Mouse (Mus musculus): ENCODE results near the gene Hipk2.

Hipk2 gene

DNA sequence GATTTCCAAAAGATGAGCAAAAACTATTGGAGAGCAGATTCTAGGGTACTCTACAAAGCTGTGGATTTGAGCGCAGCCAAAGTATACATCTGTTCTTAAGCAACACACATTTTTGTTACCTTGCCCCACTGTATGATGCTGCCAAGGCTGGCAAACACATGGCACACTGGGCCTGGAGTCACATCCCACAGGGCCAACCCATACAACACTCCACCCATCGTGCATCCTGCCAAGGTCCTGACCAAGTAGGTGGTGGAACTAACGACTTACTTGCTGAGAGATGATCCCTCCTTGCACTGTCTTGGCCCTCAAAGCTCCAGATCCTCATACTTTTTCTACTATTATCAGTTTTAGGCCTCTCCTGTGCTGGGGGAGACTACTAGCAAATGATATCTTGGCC is 83.0 kb downstream of the Hipk2 start:
- DNase-seq (ENCODE audit: low spot score), result no peak

DNA sequence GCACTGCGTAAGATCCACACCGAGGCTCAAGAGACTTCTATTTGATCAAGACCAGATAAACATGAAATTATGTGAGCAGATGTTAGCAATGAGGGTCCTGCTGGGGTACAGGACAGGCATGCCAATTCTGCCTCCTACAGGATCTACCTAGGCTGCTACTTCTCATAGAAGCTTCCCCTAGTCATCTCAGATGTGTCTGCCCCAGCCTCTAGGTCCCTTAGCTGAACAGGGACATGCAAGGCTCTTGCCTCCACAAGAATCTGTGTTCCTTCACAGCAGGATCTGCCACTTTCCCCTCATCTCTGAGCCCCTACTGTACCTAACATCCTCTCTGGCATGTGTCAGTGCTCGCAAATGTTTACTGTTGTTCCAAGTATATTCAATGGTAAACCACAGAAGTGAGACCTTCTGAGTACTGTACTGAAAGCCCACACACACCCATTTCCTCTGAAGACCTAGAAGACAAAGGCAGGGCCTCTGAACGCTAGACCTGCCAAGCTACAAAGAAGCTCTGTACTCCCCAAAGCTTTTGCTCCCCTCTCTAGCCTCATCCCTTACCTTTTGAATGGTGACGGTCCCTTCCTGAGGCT is 86.6 kb downstream of the Hipk2 start:
- DNase-seq (ENCODE audit: low spot score), result no peak

DNA sequence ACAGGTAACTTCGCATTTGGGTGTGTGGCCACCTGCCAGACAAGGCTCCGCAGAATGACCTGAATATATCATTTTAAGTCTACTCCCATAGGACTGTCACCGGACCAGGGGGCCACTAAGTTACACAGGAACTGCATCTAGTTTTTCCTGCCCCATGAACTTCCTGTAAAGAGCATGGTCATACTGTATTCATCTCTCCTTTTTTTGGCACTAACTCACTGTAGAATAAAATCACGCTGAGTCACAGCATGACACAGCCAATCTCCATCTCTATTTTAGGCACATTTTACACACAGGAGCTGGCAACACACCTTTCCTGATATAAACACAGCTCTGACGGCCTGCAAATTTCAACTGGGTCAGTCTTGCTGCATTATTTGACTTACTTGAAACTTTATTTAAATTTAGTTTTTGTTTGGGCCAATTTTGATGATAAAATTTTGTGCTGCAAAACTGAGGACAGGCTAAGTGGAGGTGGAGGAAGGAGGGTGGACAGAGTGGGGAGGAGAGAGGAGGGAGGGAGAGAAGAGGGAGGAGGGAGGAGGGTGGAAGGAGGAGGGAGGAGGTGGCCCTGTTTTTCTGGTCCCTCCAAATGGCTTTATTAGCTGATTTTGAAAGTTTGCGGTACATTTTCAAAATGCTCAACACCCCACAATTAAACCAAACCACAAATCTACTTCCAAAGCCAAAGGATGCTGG is 88.0 kb downstream of the Hipk2 start:
- DNase-seq (ENCODE audit: low spot score), result no peak

DNA sequence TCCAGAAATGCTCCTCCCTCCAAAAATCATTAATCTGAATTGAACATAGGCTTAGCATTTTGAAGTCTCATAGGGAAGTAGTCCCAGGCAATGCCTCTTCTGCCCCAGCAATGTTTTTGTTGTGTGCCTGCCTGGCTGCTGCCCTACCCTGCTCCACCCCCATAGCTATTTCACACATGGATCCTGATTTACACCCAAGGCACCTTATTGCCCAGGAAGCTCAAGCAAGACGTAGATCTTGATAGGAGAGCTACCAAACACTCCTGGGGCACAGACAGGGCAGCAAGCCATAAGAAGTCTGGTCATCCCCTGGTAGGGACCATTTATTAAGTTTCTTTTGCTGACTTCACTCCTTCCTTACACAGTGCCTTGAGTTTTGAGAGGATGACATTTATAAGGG is 88.8 kb downstream of the Hipk2 start:
- no peak for DNase-seq (ENCODE audit: low spot score)

DNA sequence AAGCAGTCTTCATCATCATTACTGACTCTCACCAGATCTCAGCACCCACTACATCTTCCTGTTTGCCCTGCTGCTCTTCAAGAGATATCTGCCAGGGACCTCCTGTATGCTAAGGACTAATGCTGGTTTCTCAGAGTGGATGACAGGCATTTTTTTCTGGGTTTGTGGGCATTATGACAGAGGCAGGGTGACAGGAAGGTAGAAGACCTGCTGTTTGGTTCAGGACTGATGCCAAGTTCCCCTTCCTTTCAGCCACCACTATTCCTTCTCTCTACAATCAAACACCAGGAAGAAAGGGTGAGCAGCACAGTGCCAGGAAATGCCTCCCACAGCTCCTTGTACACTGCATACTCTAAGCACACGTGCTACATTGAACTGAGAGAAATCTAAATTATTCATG is 90.2 kb downstream of the Hipk2 start:
- no peak for DNase-seq (ENCODE audit: low spot score)

DNA sequence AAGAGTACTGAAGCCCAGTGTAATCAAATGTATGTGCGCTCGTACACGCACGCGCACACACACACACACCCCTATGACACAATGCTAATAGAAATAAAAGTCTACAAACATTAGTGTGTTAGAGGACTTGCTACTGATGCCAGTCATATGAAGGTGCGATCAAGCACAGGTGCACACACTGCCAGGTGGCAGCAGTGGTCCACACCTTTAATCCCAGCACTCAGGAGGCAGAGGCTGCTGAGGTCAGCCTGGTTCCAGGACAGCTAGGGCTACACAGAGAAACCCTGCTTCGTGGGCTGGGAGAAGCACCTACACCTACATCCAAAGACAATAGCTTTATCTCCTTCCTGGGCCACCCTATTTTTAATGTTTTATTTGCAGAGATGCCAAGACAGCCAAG is 96.6 kb downstream of the Hipk2 start:
- no peak for DNase-seq (ENCODE audit: low spot score)

DNA sequence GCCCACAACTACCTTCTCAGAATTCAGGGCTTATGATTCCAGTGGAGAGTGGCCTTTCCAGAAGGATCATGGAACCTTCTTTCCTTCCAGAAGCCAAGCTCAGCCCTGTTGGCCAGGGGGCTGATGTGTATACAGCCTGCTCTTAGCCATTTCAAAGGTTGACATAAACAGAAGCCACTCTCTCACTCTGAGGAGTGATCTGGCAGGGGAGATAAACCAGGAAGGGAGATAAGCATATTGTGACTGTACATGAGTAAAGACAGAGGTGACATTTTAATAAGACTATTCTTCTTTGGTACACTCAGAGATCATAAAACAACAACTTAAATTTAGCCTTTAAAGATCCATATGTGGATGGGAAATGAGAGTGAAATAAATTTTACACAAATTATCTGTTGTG is 97.1 kb downstream of the Hipk2 start:
- DNase-seq (ENCODE audit: low spot score), result no peak

DNA sequence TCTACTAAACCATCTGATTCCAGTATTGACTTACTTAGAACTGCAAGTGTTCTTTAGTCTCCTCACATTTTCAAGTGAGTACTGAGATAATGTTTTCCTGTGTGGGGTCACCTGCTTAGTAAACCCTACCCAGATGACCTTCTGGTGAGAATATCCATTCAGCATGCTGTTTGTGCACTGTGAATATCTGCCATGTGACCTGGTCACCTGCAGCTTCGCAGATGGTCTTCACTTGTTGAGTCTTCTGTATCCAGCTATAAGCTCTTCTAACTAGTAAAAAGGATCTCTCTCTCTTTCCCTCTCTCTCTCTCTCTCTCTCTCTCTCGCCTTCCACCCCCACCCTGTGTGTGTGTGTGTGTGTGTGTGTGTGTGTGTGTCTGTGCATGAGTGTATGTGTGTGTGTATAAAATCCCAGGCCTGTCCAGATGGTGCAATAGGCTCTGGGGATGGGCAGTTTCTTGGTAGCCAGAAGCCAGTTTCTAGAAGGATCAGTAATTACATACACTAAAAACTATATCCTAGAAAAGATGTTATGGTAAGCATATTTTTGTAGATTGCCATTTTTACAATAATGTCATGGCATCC is 99.9 kb downstream of the Hipk2 start:
- DNase-seq (ENCODE audit: low spot score), result no peak

DNA sequence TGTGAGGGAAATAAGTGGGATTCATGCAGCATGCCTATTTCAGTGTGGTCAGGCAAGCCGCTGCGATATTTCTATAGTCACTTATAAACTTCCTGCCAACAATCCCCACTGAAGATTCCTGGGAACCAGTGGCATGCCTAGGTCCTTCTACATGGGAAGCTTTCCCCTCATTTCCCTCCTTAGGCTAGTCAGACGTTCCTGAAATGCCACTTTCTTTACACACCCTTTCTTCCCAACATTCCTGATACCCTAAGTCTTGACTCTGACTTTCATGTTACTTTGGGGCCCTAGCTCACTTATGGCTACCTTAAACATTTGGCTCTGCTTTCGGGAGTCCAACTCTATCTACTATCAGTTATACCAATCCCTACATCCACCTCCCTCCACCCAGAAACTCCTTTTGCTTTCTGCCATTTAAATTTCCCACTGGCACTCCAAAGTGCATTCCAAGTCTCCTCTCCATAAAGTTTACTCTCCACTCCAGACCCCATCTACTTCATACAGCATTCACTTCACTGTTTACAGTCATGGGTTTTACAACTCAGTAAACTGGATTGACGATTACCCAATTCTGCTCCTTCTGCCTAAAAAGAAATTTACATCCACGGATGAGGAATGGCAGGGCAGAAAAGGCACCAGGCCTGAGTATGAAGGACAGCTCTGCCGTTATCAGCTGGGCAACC is 103.0 kb downstream of the Hipk2 start:
- DNase-seq (ENCODE audit: low spot score), result no peak

DNA sequence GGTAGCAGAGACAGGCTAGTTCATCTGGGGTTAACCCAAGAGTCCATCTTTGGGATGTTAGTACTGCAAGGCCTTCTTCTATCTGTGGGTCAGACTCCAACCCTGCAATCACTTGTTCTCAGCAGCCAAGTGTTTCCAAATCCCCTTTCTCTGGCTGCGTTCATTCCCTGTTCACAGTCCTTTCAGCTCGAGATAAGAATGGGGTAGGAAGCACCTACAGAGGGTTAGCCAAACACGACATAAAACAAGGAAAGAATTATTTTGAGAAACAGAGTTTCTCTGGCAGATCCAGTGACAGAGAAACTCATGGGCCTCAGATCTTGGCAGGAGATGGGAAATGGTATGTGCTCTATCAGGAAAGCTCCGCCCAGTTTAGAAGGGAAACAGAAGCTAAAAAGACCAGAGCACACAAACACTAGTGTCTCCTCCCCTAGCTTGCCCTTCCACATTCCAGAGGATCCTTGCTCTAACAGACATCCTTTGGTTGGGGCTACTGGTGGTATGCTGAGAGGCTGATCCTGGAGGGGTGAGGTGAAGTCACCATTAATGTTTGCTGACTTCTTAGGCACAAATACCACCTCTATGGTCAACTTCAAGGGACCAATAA is 104.8 kb downstream of the Hipk2 start:
- DNase-seq (ENCODE audit: low spot score), result no peak

DNA sequence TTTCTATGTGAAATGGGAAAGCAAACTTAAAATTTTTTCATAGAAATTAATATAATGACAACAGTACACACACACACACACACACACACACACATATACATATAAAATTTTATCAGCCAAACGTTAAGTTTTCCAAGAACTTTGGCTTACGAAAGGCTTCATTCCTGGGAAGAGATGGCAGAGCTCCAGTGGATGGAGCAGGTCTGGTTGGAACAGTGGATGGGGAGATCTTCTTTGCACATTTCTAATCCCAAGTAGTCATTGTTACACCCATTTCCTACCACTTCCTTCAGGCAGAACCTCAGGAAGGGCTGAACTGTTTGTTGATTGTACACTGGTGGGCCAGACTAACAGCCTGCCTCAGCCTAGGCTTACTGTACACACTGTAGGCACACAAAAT is 106.3 kb downstream of the Hipk2 start:
- no peak for DNase-seq (ENCODE audit: low spot score)

DNA sequence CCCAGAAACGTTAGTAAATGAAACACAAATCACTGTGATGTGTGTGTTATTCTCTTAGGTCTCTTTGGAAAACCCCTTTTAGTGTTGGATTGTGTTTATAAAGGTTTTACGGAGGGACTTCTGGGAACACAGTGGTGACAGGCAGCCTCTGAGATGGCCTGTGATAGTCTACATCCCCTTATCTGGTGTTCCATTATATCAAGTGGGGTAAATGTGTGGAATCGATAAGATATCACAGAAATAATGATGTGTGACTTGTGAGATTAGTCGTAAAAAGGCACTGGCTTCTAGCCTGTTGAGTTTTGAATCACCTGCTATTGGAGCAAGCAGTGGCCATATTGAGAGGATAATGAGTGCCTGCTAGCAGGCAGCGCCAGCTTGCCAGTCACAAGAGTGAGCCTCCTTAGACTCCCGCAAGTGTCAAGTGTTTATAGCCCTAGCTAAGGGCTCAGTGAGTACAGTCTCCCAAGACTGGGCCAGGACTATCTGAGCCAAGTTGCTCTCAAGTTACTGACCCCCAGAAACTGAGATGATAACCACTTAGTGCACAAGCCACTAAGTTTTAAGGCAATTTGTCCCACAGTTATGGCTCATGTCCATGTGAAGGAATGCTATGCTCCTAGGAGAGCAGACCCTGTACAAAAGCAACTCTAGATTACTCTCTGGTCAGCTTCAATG is 113.2 kb downstream of the Hipk2 start:
- DNase-seq (ENCODE audit: low spot score), result no peak

DNA sequence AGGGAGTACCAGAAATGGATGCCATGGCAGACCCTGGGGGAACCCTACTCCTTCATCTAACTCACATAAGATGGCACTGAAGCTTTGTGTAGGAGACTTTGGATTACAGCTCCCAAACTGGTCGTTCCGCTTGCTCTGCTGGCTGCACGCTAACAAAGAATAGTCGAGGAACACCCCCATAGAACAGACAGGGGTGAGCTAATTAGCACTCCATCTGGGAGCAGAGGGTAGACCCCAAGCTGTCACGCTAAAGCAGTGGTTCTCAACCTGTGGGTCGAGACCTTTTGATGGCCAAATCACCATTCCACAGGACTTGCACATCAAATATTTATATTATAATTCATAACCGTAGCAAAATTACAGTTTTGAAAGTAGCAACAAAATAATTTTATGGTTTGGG is 114.0 kb downstream of the Hipk2 start:
- no peak for DNase-seq (ENCODE audit: low spot score)

DNA sequence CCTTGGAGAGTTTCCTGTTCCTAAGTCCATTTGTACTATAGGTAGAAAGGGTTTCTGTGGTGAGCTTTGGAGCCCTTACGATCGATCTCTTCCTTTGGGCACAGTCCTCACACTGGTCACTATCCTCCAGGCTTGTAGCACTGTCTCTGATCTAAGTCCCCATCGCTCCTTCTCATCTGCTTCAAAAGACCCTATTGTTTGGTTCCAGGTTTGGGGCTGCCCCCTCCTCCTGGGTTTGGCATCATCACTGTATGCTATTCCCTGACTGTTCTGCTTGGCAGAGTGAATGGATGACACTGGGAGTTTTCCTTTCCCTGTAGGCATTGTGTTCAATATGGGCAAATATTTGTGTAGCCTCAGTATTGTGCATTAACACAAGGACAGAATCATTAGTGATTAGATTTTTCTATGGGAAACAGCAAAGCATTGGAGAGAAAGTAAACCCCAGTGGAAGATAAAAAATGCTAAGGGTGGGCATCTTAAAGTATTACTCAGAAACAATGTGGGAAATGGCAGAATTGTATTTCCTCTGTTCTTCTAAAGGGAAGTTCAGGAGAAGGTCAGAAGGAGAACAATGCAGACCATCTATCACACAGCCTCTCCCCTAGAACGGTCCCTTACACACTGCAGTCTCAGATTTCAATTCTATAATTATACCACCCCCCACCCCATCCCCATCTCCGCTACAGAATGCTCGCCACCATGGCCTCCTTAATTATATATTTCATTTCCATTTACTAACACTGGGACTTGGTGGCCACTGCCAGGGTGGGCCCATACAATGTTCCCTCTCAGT is 114.9 kb downstream of the Hipk2 start:
- DNase-seq (ENCODE audit: low spot score), result no peak

DNA sequence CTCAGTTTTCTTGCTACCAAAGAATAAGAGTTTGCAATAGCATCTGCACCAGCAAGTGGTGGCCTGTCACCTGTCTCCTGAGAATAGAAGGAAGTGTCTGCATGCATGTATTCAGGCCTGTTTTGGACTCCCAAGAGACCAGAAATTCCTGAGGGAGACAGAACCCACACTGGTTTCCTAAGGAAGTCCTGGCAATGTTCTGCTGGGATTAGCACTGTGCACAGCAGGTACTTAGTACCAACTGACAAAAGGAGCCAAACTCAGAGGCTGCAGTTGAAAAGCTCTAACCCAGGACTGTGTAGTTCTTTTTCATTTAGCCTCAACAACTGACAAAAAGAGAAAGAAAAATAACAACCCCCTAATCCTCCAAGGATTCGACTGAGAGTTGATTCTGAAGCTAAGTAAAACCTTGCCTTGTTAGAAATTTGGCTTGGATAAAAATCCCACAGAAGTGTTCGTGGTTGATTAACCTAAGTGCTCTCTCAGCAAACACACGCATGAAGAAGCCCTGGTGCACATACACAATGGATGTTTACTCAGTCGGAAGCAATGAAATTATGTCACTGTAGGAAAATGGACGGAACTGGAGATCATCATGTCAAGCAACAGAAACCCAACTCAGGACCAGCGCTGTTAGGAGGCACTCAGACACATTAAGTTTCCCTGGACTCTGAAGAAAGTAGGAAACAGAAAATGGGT is 115.9 kb downstream of the Hipk2 start:
- DNase-seq (ENCODE audit: low spot score), result no peak

DNA sequence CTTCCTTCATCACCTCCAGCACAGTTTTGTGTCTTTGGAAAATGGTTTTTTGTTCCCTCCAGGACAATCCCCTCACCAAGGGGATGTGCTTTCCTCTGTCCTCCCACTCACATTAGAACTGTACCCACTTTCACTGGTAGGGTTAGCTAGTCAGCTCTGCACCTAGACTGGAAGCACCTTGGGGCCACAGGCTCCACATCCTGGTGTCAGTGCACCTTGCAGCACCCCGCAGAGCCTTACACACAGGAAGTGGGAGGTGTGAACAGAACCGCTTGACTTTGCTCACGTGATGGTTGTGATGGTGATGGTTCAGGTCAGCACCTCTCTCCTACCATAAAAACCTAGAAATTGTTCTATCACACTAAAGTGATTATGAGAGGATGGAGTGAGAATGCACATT is 116.8 kb downstream of the Hipk2 start:
- no peak for DNase-seq (ENCODE audit: low spot score)

DNA sequence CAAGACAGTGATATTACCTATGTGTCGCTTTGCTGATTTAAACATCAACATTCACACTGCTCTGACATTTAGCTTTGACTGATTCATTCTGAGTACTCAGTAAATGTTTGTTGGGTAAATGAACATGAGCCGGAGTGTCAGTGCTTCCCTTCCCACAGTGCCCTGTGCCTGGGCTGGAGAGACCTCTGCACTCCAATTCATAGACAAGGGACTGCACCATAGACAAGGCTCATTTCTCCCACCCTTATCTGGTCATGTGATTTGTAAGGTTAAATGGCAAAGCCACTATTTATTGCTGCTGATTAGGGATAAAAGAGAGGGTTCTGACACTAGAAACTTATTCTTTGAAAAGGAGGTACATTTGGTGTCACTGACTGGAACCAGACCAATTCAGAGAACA is 118.4 kb downstream of the Hipk2 start:
- DNase-seq (ENCODE audit: low spot score), result no peak

DNA sequence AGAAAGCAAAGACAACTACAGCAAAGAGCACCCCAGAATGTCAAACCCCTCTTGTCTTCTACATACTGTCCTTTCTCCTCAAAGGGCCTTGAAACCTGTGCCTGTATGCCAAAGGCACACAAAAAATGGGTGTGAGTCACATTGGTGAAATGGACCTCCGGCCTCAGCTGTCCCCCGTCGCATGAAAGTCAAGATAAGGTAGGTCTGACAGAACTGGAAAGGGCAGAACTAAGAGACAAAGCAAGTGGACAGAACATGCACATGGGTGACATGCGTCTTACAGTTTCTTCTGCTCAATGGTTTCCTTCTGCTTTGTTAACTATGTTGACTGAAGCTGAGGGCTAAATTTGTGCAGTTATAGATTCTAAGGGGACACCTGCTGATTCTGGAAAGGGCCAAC is 119.0 kb downstream of the Hipk2 start:
- DNase-seq (ENCODE audit: low spot score), result no peak

DNA sequence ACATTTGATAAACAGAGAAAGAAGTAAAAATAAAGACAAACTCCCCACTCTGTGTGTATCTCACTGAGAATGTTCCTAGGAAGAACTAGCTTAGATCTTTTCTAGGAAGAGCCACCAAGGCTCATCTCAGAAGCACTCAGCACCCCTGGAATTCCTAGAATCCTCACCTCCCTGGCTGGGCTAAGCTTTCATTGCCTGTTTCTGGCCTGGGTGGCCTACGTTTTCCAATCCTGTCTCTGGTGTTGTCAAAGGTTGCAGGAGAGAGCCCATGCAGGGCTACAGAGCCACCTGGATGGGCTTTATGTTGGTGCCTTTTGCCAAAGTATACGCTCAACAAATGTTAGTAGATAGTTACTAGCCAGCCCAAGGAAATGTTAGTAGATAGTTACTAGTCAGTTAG is 120.0 kb downstream of the Hipk2 start:
- no peak for DNase-seq (ENCODE audit: low spot score)

DNA sequence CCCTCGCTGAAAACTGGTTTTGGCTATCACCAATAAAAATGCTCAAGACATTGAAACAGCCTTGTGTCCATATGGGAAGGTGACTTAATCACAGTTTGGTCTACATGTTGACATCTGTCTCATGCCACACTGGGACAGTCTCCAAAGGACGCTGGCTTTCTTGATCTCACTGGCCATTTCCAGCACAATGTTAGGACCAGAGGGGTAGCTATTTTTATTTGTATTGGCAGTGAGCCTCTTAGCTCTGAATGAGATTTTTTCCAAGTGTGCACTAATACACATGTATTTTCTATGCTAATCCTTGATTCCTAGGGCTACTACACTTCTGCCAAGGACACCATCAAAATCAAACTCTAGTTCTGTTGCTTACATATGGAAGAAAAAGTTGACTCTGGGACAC is 120.8 kb downstream of the Hipk2 start:
- DNase-seq (ENCODE audit: low spot score), result no peak

DNA sequence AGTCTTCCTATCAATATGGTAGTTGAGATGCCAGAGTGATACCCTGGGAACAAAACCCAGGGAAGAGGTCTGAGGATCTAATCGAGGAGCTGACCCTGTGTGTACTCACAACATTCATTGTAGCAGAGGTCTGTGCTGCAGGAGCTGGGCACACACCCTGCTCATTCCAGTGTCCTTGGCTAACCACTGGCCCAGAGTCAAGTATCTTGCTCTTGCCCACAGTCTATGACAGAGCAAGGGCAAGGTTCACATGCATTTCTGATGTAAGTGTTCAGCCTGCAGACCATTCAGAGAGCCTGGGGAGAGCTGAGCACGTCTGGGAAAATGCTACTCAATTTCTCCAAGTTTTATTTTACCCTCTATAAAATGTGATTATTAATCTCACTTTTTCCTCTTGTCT is 122.2 kb downstream of the Hipk2 start:
- no peak for DNase-seq (ENCODE audit: low spot score)
